Mouse (Mus musculus): ENCODE measurements around the gene Ube2d2b.

The Ube2d2b gene

GRCm38 (mm10) chr5:107829998-107830560 is at the start of gene Ube2d2b:
TSS of gene Ube2d2b (plus strand) at chr5:107830099.
- no peak for DNase-seq

DNA sequence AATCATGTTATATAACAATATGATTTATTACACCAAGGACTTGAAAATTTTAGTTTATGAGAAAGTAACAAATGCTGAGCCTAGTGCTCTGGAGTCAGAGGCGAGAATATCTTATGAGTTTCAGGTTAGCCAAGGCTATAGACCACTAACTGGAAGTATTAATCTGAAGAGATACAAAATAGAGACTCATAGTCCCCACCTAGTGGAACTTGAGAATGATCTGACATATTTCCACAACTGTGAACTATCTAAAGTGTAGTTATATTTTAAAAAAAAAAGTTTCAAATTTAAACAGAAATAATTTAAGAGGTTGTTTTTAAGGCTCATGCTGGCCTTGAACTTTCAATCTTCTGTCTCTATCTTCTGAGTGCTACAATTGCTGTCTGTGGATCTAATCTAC is 47.5 kb upstream of the Ube2d2b start:
- no peak for DNase-seq

- no peak for DNase-seq
These were observed 42.0 kb upstream of the Ube2d2b start for GRCm38 (mm10) chr5:107787682-107788443.

GRCm38 (mm10) chr5:107789492-107789891 is 40.4 kb upstream of the Ube2d2b start:
- DNase-seq = peak; percentile 15

DNA sequence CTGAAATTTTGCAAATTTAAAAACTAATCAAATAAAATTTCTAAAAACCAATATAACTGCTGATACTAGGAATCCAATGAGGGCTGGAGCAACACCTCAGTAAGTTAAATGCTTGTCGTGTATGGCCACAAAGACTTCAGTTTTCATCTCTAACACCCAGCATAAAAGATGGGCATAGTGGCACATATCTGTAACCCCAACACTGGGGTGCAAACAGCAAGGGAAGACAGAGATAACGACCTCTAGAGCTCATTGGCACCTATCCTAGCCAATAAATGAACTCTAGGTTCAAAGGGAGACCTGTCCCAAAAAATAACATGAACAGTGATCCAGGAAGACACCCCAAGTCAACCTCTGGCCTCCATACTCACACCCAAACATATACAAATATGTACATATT is 37.9 kb upstream of the Ube2d2b start:
- no peak for DNase-seq

GRCm38 (mm10) chr5:107792516-107792915 is 37.4 kb upstream of the Ube2d2b start:
- DNase-seq = no peak

GRCm38 (mm10) chr5:107793258-107793657 is 36.6 kb upstream of the Ube2d2b start:
- no peak for DNase-seq

DNA sequence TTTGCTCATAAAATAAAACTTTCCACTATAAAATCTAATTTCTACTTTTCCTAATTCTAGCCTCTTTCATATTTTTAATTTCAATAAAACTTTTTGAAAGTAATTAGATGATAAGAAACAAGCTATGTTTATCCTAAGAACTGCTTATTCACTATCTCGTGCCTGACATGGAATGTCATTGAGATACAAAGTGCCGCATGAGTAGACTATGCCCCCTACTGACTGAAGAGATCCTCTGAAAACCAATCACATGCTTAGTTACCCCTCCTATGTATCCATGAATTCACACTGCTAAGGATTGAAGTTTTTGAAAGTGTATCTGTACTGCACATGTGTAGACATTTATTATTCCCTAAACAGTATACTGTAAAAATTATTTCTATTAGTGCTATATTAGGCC is 36.0 kb upstream of the Ube2d2b start:
- no peak for DNase-seq

DNA sequence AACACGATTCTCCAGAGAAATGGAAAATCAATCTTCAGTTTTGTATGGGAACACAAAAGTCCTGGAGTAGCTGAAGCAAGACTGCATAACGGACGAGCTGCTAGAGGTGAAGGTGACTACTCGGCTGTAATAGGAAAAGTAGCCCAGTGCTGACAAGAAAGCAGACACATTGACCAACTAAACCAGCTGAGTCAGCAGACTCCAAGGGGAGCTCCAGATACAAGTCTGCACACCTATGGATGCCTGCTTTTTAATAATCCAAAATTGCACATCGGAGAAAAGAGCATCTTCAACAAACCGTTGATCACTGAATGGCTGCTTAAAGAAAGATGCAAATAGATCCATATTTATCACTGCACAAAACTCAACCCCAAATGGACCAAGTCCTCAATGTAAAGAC is 31.6 kb upstream of the Ube2d2b start:
- no peak for DNase-seq

GRCm38 (mm10) chr5:107801234-107801633 is 28.7 kb upstream of the Ube2d2b start:
- no peak for DNase-seq

GRCm38 (mm10) chr5:107802621-107803020 is 27.3 kb upstream of the Ube2d2b start:
- no peak for DNase-seq

GRCm38 (mm10) chr5:107807496-107807895 is 22.4 kb upstream of the Ube2d2b start:
- no peak for DNase-seq

DNA sequence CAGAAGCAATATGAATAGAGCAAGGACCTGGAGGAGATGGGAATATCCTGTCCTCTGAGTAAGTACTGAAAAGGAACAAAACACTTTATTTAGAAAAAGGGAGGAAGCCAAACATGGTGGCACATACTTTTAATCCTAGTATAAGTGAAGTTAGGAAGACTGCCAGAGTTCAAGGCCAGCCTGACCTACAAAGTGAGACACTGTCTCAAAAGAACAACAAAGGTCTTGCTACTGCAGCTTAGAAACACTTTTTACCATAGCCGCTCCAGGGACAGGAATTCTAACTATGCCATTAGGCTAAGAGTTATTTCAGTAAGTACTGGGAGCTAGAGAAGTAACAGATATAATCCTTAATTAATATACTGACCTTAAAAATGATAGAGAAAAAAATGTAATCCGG is 15.2 kb upstream of the Ube2d2b start:
- DNase-seq = no peak

GRCm38 (mm10) chr5:107822521-107822920 is 7.4 kb upstream of the Ube2d2b start:
- DNase-seq = no peak

DNA sequence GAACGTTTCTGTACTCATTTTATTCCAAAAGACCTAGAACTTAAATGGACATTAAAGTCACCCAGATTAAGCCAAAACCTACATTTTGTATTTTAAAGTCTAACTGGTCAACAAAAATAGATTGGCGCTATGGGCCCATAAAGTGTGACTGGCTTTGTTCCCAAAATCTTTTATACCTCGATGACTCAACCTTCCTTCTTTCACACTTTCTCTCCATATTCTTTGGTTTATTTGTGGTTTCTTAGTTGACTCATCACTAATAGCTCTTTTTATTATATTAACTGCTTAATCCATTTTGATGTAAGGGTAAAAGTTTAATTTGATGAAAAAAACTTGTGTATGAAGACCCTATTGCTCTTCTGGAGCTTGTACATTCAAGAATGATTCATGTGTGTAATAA is 1.5 kb downstream of the Ube2d2b start:
- DNase-seq = no peak

DNA sequence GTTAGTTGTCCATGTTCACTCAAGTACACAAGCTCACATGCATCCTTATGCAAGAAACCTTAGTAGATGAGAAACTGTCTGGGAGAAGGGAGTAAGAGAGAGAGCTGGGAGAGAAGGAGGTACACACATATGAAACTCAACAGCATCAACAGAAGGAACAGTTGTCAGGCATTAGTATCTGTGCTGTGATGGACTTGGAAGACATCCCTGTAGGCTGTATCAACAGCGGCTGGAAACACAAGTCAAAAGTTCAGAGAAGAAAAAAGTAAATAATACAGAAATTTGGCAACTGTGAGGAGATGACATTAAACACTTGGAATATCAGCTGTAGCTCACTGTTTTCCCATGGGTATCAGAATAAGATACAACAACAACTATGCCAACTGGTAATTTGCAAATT is 4.4 kb downstream of the Ube2d2b start:
- DNase-seq = no peak

- peak; percentile 25 for DNase-seq
These were observed 9.2 kb downstream of the Ube2d2b start for GRCm38 (mm10) chr5:107838891-107839644.

- no peak for DNase-seq
These were observed 10.8 kb downstream of the Ube2d2b start for GRCm38 (mm10) chr5:107840549-107841238.

DNA sequence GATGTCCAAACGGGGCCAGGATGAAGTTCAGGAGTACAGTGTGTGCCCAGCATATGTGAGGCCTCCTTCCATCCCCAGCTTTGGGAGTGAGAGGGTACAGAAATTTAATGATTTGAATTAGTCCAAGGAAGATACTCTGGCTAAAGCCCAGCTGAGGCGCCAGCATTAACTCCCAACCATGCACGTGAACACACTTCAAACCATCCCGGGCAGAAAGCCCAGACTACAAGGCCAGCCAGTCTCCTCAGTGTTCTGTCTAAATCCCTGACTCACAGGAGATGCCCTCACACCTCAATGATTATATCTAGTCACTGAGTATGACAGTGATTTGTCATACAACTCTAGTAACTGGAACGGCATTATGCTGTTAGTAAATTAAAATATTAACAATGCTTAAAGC is 17.4 kb downstream of the Ube2d2b start:
- DNase-seq = no peak

DNA sequence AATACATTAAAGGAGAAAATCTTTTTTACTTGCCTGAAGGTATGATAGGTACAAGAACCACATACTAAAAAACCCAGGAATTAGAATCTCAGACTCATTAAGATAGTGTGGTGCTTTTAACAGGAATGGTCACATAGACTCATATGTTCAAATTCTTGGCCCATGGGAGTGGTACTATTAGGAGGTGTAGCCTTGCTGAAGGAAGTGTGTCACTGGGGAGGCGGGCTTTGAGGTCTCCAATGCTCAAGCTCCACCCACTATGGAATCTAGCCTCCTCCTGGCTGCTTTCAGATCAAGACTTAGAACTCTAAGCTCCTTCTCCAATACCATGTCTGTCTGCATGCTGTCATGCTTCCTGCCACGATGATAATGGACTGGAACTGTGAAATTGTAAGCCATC is 17.9 kb downstream of the Ube2d2b start:
- no peak for DNase-seq

GRCm38 (mm10) chr5:107848964-107849363 is 19.1 kb downstream of the Ube2d2b start:
- DNase-seq = no peak

- peak; percentile 32 for DNase-seq
These were observed 23.9 kb downstream of the Ube2d2b start for GRCm38 (mm10) chr5:107853807-107854206.

- DNase-seq = no peak
These were observed 24.7 kb downstream of the Ube2d2b start for GRCm38 (mm10) chr5:107854556-107854955.
